Mouse (Mus musculus) gastrocnemius, adult 2 months (tissue): Measurements from ENCODE around the gene Slc25a12. TPM values are rescaled to one million over a fixed set of nuclear protein-coding genes. Genes with fewer than 3 reads are reported as not detected.
A peak's percentile ranks its signal among the peaks of the same experiment; 100 is the strongest.

Source experiments
- DNase-seq: peaks from one replicate; pipeline ENCODE4 v3.0.0; 2022
- H3K27ac ChIP-seq: fragments of 200-600 bp; 2 replicates; pipeline ENCODE4 v1.8.1; 2022; ENCODE audit warnings: mild to moderate bottlenecking
- H3K4me3 ChIP-seq: fragments of 200-600 bp; 2 replicates; pipeline ENCODE4 v1.8.1; 2022; ENCODE audit warnings: mild to moderate bottlenecking, moderate library complexity
- CTCF ChIP-seq: fragments of 200-600 bp; IDR thresholded peaks from 2 replicates; pipeline ENCODE4 v1.8.1; 2022; ENCODE audit warnings: antibody characterized with exemption, mild to moderate bottlenecking, moderate library complexity
- intact Hi-C: fragments of 180-260 bp; cut with DNase I; formaldehyde crosslinking; loops from one replicate; pipeline ENCODE4 v1.15.1; 2025
- total RNA-seq, 2 experiments: library from RNA; stranded (reverse); gene quantifications; 2 replicates each; pipeline ENCODE4 v1.2.3; 2021

Slc25a12 gene
- total RNA-seq, 2 experiments from 2014 or later, result 344 to 471 TPM

DNA sequence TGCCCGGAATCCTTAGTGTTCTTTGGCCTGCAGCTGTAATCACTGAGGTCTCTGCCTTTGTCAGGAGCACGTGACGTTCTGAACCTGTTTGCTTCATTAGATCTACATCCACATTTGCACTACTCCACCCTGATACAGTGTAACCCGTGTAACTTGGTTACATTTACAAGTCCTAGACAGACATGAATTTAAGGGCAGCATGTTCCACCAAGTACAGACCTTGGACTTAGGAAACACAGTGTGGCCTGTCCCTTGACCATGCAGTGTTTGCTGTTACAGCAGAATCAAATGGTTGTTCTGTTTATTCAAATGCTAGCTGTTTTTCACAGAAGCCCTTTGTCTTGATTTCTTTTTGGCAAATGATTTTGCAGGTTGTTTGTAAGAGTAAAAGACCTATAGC lies 112.7 kb downstream of the Slc25a12 start:
- DNase-seq, result no peak
- TF ChIP-seq CTCF, result no peak
- Histone ChIP-seq H3K4me3 (no peak overlapping the region), H3K27ac (no peak overlapping the region)
- intact Hi-C loops, result no loop called here

DNA sequence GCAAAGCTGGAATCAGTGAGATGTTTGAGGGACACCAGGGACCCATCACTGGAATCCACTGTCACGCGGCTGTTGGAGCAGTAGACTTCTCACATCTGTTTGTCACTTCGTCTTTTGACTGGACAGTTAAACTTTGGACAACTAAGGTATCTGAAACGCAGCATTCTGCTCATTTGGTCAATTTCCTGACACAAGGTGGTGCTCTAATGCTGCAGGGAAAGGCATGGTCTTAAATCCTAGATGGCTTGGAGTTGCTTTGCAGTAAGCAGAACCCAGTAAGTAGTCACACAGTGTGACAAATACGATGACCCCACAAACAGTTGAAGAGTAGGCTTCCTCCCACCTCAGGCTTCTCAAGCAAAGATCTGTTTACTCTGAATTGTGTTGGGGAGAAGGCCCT lies 116.7 kb downstream of the Slc25a12 start:
- DNase-seq, result no peak
- Histone ChIP-seq H3K27ac (no peak overlapping the region), H3K4me3 (no peak overlapping the region)
- intact Hi-C loops, result loop anchor here (2.0 kb wide), 1 partner anchor 296 kb away; the partner anchor contains the start of gene Dlx2
- peak; percentile 63 for TF ChIP-seq CTCF

DNA sequence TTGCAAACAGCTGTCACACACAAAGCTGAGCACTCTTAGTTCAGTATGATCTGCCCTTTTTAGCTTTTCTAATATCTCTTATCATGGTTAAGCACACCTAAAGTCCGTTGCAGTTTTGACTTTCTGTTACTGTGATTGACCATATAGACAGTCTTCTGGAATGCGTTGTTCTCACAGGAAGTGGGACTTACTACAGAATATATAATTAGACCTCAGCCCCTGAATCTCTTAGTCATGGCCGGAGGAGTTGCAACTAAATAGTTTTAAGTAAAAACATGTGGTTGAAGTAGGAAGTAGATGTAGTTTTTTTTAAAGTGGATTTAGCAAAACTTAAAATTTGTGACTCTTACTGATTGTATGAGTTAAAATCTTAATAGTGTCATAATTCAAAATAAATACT lies 119.5 kb downstream of the Slc25a12 start:
- TF ChIP-seq CTCF, result no peak
- intact Hi-C loops, result no loop called here
- no peak overlapping the region for H3K27ac ChIP-seq
- DNase-seq, result no peak
- H3K4me3 ChIP-seq, result no peak overlapping the region

DNA sequence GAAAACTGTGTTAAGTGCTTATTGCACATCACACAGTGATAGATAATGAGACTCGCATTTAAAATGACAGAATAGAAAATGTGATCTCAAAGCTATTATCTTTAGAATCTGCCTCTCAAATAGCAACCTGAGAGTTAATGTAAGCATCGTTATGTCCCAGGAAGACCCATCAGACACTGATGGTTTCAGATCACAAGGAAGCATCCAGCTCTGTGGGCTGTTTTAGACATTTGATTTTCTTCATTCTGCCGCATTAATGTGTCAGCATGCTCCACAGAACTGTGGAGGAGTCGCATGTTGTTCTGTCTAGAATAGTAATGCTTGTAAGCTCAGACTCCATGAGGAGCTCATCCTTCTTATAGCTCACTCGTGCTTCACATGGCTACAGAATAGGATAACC lies 121.5 kb downstream of the Slc25a12 start:
- DNase-seq, result no peak
- no peak for TF ChIP-seq CTCF
- intact Hi-C loops, result no loop called here
- no peak overlapping the region for H3K27ac ChIP-seq
- no peak overlapping the region for H3K4me3 ChIP-seq

DNA sequence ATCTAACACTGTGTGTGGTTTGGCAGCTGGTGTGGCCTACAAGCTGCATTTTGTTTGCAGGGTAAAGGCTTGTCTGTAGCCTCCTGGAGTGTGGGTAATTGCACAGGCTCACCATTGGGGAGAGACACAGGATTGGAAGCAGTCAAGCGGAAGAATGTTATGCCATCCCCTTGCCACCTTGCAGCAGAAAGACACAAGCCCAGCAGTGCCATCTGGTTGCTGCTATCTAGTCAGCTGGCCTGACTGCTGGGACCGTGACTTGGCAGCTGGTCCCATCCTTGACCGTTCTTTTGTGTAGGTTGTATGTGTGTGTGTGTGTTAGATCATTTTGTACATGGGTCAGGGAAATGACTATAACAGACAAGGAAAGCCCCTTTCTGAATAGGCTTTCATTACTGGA lies 122.1 kb downstream of the Slc25a12 start:
- no peak for TF ChIP-seq CTCF
- no peak for DNase-seq
- intact Hi-C loops, result no loop called here
- Histone ChIP-seq H3K4me3 (no peak overlapping the region), H3K27ac (no peak overlapping the region)

DNA sequence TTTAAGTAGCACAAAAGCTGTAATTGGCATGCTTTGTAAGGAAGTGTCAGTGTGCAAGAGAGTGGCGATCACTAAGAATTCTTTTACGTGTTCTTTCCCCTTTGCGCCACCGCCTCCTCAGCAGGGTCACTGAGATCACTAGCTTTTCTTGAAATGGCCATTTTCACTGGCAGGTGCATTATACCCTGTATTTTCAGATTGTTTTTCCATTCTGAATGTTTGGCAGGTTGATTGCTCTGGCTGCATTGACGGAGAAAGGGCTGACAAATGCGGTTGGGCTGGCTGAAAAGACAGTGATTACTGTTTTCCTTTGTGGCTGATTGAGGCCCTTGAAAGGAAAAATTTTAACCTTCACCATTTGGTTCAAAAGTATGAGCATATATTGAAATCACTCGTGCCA lies 122.7 kb downstream of the Slc25a12 start:
- no peak overlapping the region for H3K27ac ChIP-seq
- no peak overlapping the region for H3K4me3 ChIP-seq
- TF ChIP-seq CTCF, result no peak
- DNase-seq, result no peak
- intact Hi-C loops, result no loop called here

DNA sequence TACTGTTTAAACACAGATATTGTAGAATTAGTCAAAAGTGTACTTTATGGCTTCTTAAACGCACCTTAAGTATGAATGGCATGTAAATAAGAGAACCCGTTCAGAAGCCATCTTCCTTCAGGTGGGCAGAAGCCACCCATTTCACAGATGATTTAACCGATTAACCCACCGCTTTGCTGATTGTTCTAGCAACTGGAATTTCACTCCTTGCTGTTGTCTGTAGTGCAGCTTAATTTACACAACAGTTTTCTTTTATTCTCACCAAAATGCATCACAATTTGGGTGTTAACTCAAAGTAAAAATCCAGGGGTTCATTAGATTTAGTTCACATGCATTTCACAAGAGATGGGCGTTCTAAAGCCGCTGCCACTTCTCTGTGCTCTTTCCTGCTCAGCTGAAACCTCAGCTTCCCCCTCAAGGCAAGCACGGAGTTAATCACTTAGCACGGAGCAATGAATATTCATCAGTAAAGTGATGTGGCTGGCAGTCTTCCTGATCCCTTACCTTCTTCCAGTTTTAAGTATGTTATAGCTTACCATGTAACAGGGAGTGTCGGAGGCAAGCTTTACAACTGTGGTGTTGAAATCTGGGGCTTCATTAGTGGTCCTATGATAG lies 124.4 kb downstream of the Slc25a12 start:
- H3K27ac ChIP-seq, result no peak overlapping the region
- intact Hi-C loops, result no loop called here

DNA sequence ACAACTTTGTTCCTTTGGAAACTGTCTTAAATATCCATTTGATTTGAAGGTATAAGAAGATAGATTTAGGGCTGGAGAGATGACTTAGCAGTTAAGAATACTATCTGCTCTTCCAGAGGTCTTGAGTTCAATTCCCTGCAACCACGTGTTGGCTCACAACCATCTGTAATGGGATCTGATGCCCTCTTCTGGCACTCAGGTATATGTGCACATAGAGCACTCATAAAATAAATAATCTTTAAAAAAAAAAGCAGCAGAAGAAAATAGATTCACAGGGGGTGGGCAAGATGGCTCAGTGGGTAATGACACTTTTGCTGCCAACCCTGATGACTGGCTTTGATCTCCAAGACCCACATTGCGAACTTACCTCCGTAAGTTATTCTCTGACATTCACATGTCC lies 125.4 kb downstream of the Slc25a12 start:
- TF ChIP-seq CTCF, result no peak
- Histone ChIP-seq H3K27ac (no peak overlapping the region), H3K4me3 (no peak overlapping the region)
- intact Hi-C loops, result no loop called here
- DNase-seq, result no peak

More for the DNA sequence above, 124.4 kb downstream of the Slc25a12 start:
- no peak overlapping the region for H3K4me3 ChIP-seq
- no peak for DNase-seq
- no peak for TF ChIP-seq CTCF

DNA sequence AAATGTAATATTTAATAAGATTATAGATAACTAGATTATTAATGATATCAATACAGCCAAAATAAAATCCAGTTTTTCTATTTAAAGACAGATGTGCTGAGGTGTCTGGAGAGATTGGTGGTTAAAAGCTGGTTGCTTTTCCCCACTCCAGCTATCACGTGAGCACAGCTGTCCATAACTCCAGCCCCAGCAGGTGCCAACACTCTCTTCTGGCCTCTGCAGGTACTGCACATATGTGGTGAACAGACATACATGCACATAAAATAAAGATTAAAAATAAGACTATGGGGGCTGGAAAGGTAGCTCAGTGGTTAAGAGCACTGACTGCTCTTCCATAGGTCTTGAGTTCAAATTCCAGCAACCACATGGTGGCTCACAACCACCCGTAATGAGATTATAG lies 126.0 kb downstream of the Slc25a12 start:
- Histone ChIP-seq H3K27ac (no peak overlapping the region), H3K4me3 (no peak overlapping the region)
- TF ChIP-seq CTCF, result no peak
- intact Hi-C loops, result no loop called here
- DNase-seq, result no peak

DNA sequence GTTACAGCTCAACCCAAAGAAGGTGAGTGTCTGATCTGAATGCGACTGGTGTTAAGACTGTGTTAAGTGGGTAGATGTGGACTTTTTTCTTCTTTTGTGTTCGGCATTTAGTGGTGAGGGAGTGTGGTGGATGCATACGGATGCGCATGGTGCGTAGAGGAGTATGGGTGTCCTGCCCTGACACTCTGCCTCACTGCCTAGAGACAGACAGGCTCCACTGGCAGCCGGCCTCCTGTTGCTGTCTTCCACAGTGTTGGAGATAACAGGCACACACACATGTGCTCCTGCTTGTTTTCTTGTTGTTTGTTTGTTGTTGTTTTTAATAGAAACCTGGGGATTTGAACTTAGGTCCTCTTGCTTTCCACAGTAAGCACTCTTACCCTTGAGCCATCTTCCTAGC lies 131.5 kb downstream of the Slc25a12 start:
- no peak overlapping the region for H3K27ac ChIP-seq
- TF ChIP-seq CTCF, result no peak
- no peak overlapping the region for H3K4me3 ChIP-seq
- intact Hi-C loops, result no loop called here
- no peak for DNase-seq

DNA sequence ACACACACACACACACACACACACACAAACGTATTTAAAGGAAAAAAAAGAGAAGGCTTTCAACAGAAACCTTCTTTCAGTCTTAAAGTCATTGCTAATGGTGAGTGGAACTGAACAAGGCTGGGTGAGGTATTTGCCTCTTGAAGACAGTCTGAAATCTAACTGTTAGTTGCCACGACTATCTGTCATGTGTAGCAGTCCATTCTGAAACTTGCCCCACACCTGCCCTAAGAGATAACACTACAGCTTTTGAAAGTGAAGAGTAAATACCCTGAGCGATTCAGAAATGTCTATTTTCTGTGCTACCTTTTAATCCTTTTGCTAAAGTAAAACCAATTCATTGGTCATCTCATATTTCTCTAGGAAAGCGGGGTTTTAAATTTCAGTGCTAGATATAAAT lies 132.1 kb downstream of the Slc25a12 start:
- TF ChIP-seq CTCF, result no peak
- DNase-seq, result no peak
- intact Hi-C loops, result no loop called here

DNA sequence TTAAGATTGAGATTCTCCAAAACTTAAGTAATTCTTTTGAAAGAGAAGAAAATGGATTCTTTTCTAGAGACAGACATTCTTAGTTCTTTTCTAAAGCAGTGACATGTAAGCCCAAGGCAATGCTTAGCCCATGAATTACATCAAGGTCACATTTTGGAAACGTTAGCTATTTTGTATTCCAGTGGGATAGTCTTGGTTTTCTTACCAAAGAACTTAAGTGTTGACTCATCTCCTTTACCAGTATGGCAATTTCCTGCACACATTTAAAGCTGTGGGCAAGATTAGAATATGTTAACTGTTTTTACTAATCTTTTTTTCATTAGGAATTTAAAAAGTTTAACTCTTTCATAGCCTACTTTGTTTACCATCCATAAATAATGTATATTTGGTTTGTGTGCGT lies 134.6 kb downstream of the Slc25a12 start:
- DNase-seq, result no peak
- no peak for TF ChIP-seq CTCF
- Histone ChIP-seq H3K4me3 (no peak overlapping the region), H3K27ac (no peak overlapping the region)
- intact Hi-C loops, result no loop called here

More for the DNA sequence above, 132.1 kb downstream of the Slc25a12 start:
- Histone ChIP-seq H3K4me3 (no peak overlapping the region), H3K27ac (no peak overlapping the region)

DNA sequence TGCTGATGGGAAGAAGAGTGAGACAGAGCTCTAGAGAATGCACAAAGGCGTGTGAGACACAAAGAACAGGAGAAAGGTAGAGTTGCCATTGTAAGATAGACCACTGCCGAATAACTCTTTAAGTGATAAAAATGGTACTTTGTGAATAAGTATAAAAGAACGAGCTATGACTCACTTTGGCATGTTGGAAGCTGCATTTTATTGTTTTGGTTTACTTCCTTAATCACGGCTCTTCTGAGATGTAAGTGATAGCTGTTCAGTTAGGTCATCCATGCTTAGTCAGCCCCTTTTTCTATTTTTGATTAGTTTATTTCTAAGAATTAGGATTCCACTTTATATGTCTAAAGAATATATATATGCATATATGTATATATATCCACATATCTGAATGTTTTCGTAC lies 135.6 kb downstream of the Slc25a12 start:
- intact Hi-C loops, result no loop called here
- no peak for DNase-seq
- no peak for TF ChIP-seq CTCF
- Histone ChIP-seq H3K4me3 (no peak overlapping the region), H3K27ac (no peak overlapping the region)

DNA sequence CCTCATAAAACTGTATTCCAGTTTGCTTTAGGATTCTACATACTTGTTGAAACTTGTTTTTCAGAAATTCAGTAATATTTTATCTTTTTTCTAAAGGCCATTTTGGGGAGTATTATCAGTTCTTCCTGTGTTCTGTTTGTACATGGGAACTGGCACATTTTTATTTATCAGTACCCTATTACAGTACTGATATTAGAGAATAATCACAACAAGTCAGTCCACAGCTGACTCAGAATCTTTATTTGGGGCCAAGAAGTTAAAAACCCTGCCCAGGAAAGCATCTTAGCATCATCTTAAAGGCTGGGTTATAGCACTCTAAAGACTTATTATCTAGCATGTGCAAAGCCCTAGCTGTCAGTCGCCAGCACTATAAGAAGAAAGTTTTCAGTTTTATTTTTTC lies 137.9 kb downstream of the Slc25a12 start:
- intact Hi-C loops, result no loop called here
- DNase-seq, result no peak
- no peak overlapping the region for H3K4me3 ChIP-seq
- H3K27ac ChIP-seq, result no peak overlapping the region
- no peak for TF ChIP-seq CTCF
